ENCODE assay signal across 19 mouse cellular contexts in genomic region chr2:118299981-118300380, GRCm38 (mm10).
"Had no signal": no experiment of that assay in that cellular context is flagged by ENCODE, and none has a peak within 500 bp of the region (broad histone marks: within the 10 kb centered on the region; RNA-seq: fewer than 3 reads in every experiment).

No protein-coding gene starts in this region.

- ATAC-seq: liver, postnatal 0 days; lung, postnatal 0 days; midbrain, embryonic 15.5 days had no signal

- DNase-seq: kidney, postnatal 14 days; kidney, postnatal 4 days; left cerebral cortex, postnatal 4 days; liver, postnatal 0 days; lung, embryonic 14.5 days; lung, postnatal 36 days; retina, postnatal 1 day; right cerebral cortex, postnatal 25 days; thymus, adult 18-20 months; thymus, postnatal 36 days had no signal

- H3K27me3 ChIP-seq: limb, embryonic 12.5 days; limb, embryonic 15.5 days; midbrain, embryonic 15.5 days; neural tube, embryonic 12.5 days; neural tube, embryonic 15.5 days had no signal

- H3K27ac ChIP-seq: limb, embryonic 12.5 days; limb, embryonic 15.5 days; liver, embryonic 14.5 days; midbrain, embryonic 10.5 days; midbrain, embryonic 15.5 days; neural tube, embryonic 12.5 days; neural tube, embryonic 15.5 days had no signal

- H3K4me3 ChIP-seq: limb, embryonic 12.5 days; limb, embryonic 15.5 days; megakaryocyte, embryonic 14.5 days; midbrain, embryonic 10.5 days; midbrain, embryonic 15.5 days; neural tube, embryonic 12.5 days; neural tube, embryonic 15.5 days had no signal

- H3K4me1 ChIP-seq: limb, embryonic 12.5 days; megakaryocyte, embryonic 14.5 days; midbrain, embryonic 10.5 days; midbrain, embryonic 15.5 days; neural tube, embryonic 12.5 days had no signal

- H3K36me3 ChIP-seq: limb, embryonic 12.5 days; limb, embryonic 15.5 days; midbrain, embryonic 10.5 days; midbrain, embryonic 15.5 days; neural tube, embryonic 12.5 days; neural tube, embryonic 15.5 days had no signal

- H3K9me3 ChIP-seq: limb, embryonic 12.5 days; limb, embryonic 15.5 days; midbrain, embryonic 10.5 days; midbrain, embryonic 15.5 days; neural tube, embryonic 12.5 days; neural tube, embryonic 15.5 days had no signal
